Mouse (Mus musculus): ENCODE measurements around the gene Tuft1. TPM values are rescaled to one million over a fixed set of nuclear protein-coding genes. Genes with fewer than 3 reads are reported as not detected.
"Not testable (repeated sequence)": the region's sequence is repeated elsewhere in the genome, so short reads cannot be mapped to it uniquely, and the experiment has no call there.

The Tuft1 gene
- polyA plus RNA-seq, 1 experiment from 2014 or later: 4.0 TPM

GRCm38 (mm10) chr3:94690616-94691247, 32.1 kb upstream of the Tuft1 start:
- DNase-seq (ENCODE audit: low spot score) (no peak), ATAC-seq (ENCODE audit: insufficient number of reproducible peaks, low FRiP score, low TSS enrichment, low read depth) (no peak)
- Histone ChIP-seq H3K4me1 (ENCODE audit: control insufficient read depth, insufficient read depth, low read length) (peaks cover 5% of the 10 kb centered on the region; the same call in 1 of the 2 replicates), H3K9ac (ENCODE audit: low read length) (no peak overlapping the region), H3K9me3 (ENCODE audit: control insufficient read depth, low read length) (no peaks in the 10 kb centered on the region), H3K27me3 (ENCODE audit: control insufficient read depth, insufficient read depth, low read length) (no peaks in the 10 kb centered on the region), H3K27ac (replicated peaks; ENCODE audit: low read depth, low read length) (no peak overlapping the region), H3K4me2 (ENCODE audit: low read depth, severe bottlenecking) (no peak overlapping the region), H3K36me3 (ENCODE audit: control insufficient read depth, insufficient read depth, low read length) (no peaks in the 10 kb centered on the region), H3K4me3 (ENCODE audit: low read depth, low read length) (no peak overlapping the region)

- ATAC-seq (ENCODE audit: insufficient number of reproducible peaks, low FRiP score, low TSS enrichment, low read depth); H3K36me3 ChIP-seq (ENCODE audit: control insufficient read depth, insufficient read depth, low read length); DNase-seq (ENCODE audit: low spot score); H3K27ac ChIP-seq (replicated peaks; ENCODE audit: low read depth, low read length); H3K4me1 ChIP-seq (ENCODE audit: control insufficient read depth, insufficient read depth, low read length); H3K9me3 ChIP-seq (ENCODE audit: control insufficient read depth, low read length); H3K4me3 ChIP-seq (ENCODE audit: low read depth, low read length); H3K9ac ChIP-seq (ENCODE audit: low read length); H3K27me3 ChIP-seq (ENCODE audit: control insufficient read depth, insufficient read depth, low read length); H3K4me2 ChIP-seq (ENCODE audit: low read depth, severe bottlenecking): not testable (repeated sequence)
- WGBS: 59% methylated on average over 6 of the region's 6 CpGs
Measured at GRCm38 (mm10) chr3:94690162-94690561, 31.5 kb upstream of the Tuft1 start.

- H3K9ac ChIP-seq (ENCODE audit: low read length); H3K4me2 ChIP-seq (ENCODE audit: low read depth, severe bottlenecking); H3K4me1 ChIP-seq (ENCODE audit: control insufficient read depth, insufficient read depth, low read length); H3K36me3 ChIP-seq (ENCODE audit: control insufficient read depth, insufficient read depth, low read length); H3K27me3 ChIP-seq (ENCODE audit: control insufficient read depth, insufficient read depth, low read length); H3K27ac ChIP-seq (replicated peaks; ENCODE audit: low read depth, low read length); ATAC-seq (ENCODE audit: insufficient number of reproducible peaks, low FRiP score, low TSS enrichment, low read depth); H3K4me3 ChIP-seq (ENCODE audit: low read depth, low read length); DNase-seq (ENCODE audit: low spot score); H3K9me3 ChIP-seq (ENCODE audit: control insufficient read depth, low read length): not testable (repeated sequence)
- 41% methylated on average over 1 of the region's 1 CpGs for WGBS
Measured at GRCm38 (mm10) chr3:94689195-94689594, 30.5 kb upstream of the Tuft1 start.

- DNase-seq (ENCODE audit: low spot score); H3K27ac ChIP-seq (replicated peaks; ENCODE audit: low read depth, low read length); H3K36me3 ChIP-seq (ENCODE audit: control insufficient read depth, insufficient read depth, low read length); H3K4me3 ChIP-seq (ENCODE audit: low read depth, low read length); H3K9ac ChIP-seq (ENCODE audit: low read length); H3K4me1 ChIP-seq (ENCODE audit: control insufficient read depth, insufficient read depth, low read length); ATAC-seq (ENCODE audit: insufficient number of reproducible peaks, low FRiP score, low TSS enrichment, low read depth); H3K9me3 ChIP-seq (ENCODE audit: control insufficient read depth, low read length); H3K4me2 ChIP-seq (ENCODE audit: low read depth, severe bottlenecking); H3K27me3 ChIP-seq (ENCODE audit: control insufficient read depth, insufficient read depth, low read length): not testable (repeated sequence)
- WGBS: 79% methylated on average over 2 of the region's 3 CpGs
Measured at GRCm38 (mm10) chr3:94688698-94689097, 30.0 kb upstream of the Tuft1 start.

GRCm38 (mm10) chr3:94685989-94686772, 27.5 kb upstream of the Tuft1 start:
- H3K27ac ChIP-seq (replicated peaks; ENCODE audit: low read depth, low read length); H3K4me2 ChIP-seq (ENCODE audit: low read depth, severe bottlenecking); H3K4me3 ChIP-seq (ENCODE audit: low read depth, low read length); ATAC-seq (ENCODE audit: insufficient number of reproducible peaks, low FRiP score, low TSS enrichment, low read depth); H3K27me3 ChIP-seq (ENCODE audit: control insufficient read depth, insufficient read depth, low read length); DNase-seq (ENCODE audit: low spot score); H3K9me3 ChIP-seq (ENCODE audit: control insufficient read depth, low read length); H3K9ac ChIP-seq (ENCODE audit: low read length); H3K36me3 ChIP-seq (ENCODE audit: control insufficient read depth, insufficient read depth, low read length); H3K4me1 ChIP-seq (ENCODE audit: control insufficient read depth, insufficient read depth, low read length): not testable (repeated sequence)
- 91% methylated on average over 8 of the region's 8 CpGs for WGBS

- Histone ChIP-seq H3K27ac (replicated peaks; ENCODE audit: low read depth, low read length) (no peak overlapping the region), H3K36me3 (ENCODE audit: control insufficient read depth, insufficient read depth, low read length) (no peaks in the 10 kb centered on the region), H3K9me3 (ENCODE audit: control insufficient read depth, low read length) (no peaks in the 10 kb centered on the region), H3K4me2 (ENCODE audit: low read depth, severe bottlenecking) (no peak overlapping the region), H3K27me3 (ENCODE audit: control insufficient read depth, insufficient read depth, low read length) (no peaks in the 10 kb centered on the region), H3K4me1 (ENCODE audit: control insufficient read depth, insufficient read depth, low read length) (no peaks in the 10 kb centered on the region), H3K9ac (ENCODE audit: low read length) (no peak overlapping the region), H3K4me3 (ENCODE audit: low read depth, low read length) (no peak overlapping the region)
- no peak for ATAC-seq (ENCODE audit: insufficient number of reproducible peaks, low FRiP score, low TSS enrichment, low read depth)
- WGBS: 73% methylated on average over 6 of the region's 6 CpGs
- DNase-seq (ENCODE audit: low spot score): no peak
Measured at GRCm38 (mm10) chr3:94683646-94684045, 25.0 kb upstream of the Tuft1 start.

GRCm38 (mm10) chr3:94680783-94681182, 22.1 kb upstream of the Tuft1 start:
- no peak overlapping the region for H3K4me3 ChIP-seq (ENCODE audit: low read depth, low read length)
- no peaks in the 10 kb centered on the region for H3K36me3 ChIP-seq (ENCODE audit: control insufficient read depth, insufficient read depth, low read length)
- no peaks in the 10 kb centered on the region for H3K9me3 ChIP-seq (ENCODE audit: control insufficient read depth, low read length)
- no peaks in the 10 kb centered on the region for H3K4me1 ChIP-seq (ENCODE audit: control insufficient read depth, insufficient read depth, low read length)
- no peak overlapping the region for H3K27ac ChIP-seq (replicated peaks; ENCODE audit: low read depth, low read length)
- ATAC-seq (ENCODE audit: insufficient number of reproducible peaks, low FRiP score, low TSS enrichment, low read depth): no peak
- 91% methylated on average over 16 of the region's 16 CpGs for WGBS
- H3K9ac ChIP-seq (ENCODE audit: low read length): no peak overlapping the region
- H3K27me3 ChIP-seq (ENCODE audit: control insufficient read depth, insufficient read depth, low read length): no peaks in the 10 kb centered on the region
- no peak overlapping the region for H3K4me2 ChIP-seq (ENCODE audit: low read depth, severe bottlenecking)
- no peak for DNase-seq (ENCODE audit: low spot score)

- ATAC-seq (ENCODE audit: insufficient number of reproducible peaks, low FRiP score, low TSS enrichment, low read depth); H3K36me3 ChIP-seq (ENCODE audit: control insufficient read depth, insufficient read depth, low read length); H3K9me3 ChIP-seq (ENCODE audit: control insufficient read depth, low read length); H3K4me2 ChIP-seq (ENCODE audit: low read depth, severe bottlenecking); H3K9ac ChIP-seq (ENCODE audit: low read length); H3K27me3 ChIP-seq (ENCODE audit: control insufficient read depth, insufficient read depth, low read length); DNase-seq (ENCODE audit: low spot score); H3K4me3 ChIP-seq (ENCODE audit: low read depth, low read length); H3K27ac ChIP-seq (replicated peaks; ENCODE audit: low read depth, low read length); H3K4me1 ChIP-seq (ENCODE audit: control insufficient read depth, insufficient read depth, low read length): not testable (repeated sequence)
- WGBS: 92% methylated on average over 12 of the region's 12 CpGs
Measured at GRCm38 (mm10) chr3:94680032-94680431, 21.4 kb upstream of the Tuft1 start.

All from limb, embryonic 11.5 days (tissue).